Mouse (Mus musculus): ENCODE results near the gene Gm49393.
"Not testable (repeated sequence)": the region's sequence is repeated elsewhere in the genome, so short reads cannot be mapped to it uniquely, and the experiment has no call there.

Gene Gm49393

GRCm38 (mm10) chr13:60935490-60935889, at the start of gene Gm49393:
Gene Gm49393 (minus strand): TSS chr13:60935590.
- DNase-seq, result not testable (repeated sequence)

- peak; percentile 4 for DNase-seq
Measured at GRCm38 (mm10) chr13:60972319-60972718, 36.9 kb upstream of the Gm49393 start.

- peak; percentile 20 for DNase-seq
Measured at GRCm38 (mm10) chr13:60963985-60964384, 28.6 kb upstream of the Gm49393 start.

GRCm38 (mm10) chr13:60961706-60962105, 26.3 kb upstream of the Gm49393 start:
- DNase-seq, result no peak

- not testable (repeated sequence) for DNase-seq
Measured at GRCm38 (mm10) chr13:60941884-60942283, 6.5 kb upstream of the Gm49393 start, which contains the start of gene Tpbpa. Gene Tpbpa (minus strand): TSS chr13:60941984.

GRCm38 (mm10) chr13:60936500-60936901, 1.1 kb upstream of the Gm49393 start, which contains the start of the genes Gm49391 and Ctla2a:
Gene Gm49391 (minus strand): TSS chr13:60936571.
Gene Ctla2a (minus strand): TSS chr13:60936625.
- peak; percentile 74 for DNase-seq

GRCm38 (mm10) chr13:60904780-60905179, 30.6 kb downstream of the Gm49393 start, which contains the start of gene Tpbpb:
Gene Tpbpb (minus strand): TSS chr13:60904880.
- DNase-seq, result not testable (repeated sequence)

GRCm38 (mm10) chr13:60897328-60897727, 38.1 kb downstream of the Gm49393 start, which contains the start of gene Ctla2b:
Gene Ctla2b (minus strand): TSS chr13:60897447.
- DNase-seq, result peak; percentile 72

- not testable (repeated sequence) for DNase-seq
Measured at GRCm38 (mm10) chr13:60896794-60897193, 38.6 kb downstream of the Gm49393 start, which contains the start of gene Gm49392. Gene Gm49392 (minus strand): TSS chr13:60896894.

- no peak for DNase-seq
Measured at GRCm38 (mm10) chr13:60895406-60896160, 39.8 kb downstream of the Gm49393 start.

- DNase-seq, result no peak
Measured at GRCm38 (mm10) chr13:60892301-60892700, 43.1 kb downstream of the Gm49393 start.

GRCm38 (mm10) chr13:60864281-60864680, 71.1 kb downstream of the Gm49393 start, which contains the start of gene 4930486L24Rik:
Gene 4930486L24Rik (minus strand): TSS chr13:60864475.
- DNase-seq, result no peak

- DNase-seq, result peak; percentile 6
Measured at GRCm38 (mm10) chr13:60848241-60849120, 86.9 kb downstream of the Gm49393 start.

GRCm38 (mm10) chr13:60843153-60843552, 92.2 kb downstream of the Gm49393 start:
- no peak for DNase-seq

GRCm38 (mm10) chr13:60842703-60843102, 92.7 kb downstream of the Gm49393 start:
- DNase-seq, result no peak

GRCm38 (mm10) chr13:60839353-60839902, 96.0 kb downstream of the Gm49393 start:
- DNase-seq, result no peak

- DNase-seq, result no peak
Measured at GRCm38 (mm10) chr13:60826052-60826451, 109.3 kb downstream of the Gm49393 start.

- no peak for DNase-seq
Measured at GRCm38 (mm10) chr13:60820486-60821175, 114.8 kb downstream of the Gm49393 start.

GRCm38 (mm10) chr13:60819469-60819868, 115.9 kb downstream of the Gm49393 start:
- DNase-seq, result peak; percentile 39

GRCm38 (mm10) chr13:60813722-60814121, 121.7 kb downstream of the Gm49393 start:
- DNase-seq, result no peak

GRCm38 (mm10) chr13:60812768-60813167, 122.6 kb downstream of the Gm49393 start:
- DNase-seq, result no peak

GRCm38 (mm10) chr13:60809690-60810089, 125.7 kb downstream of the Gm49393 start:
- DNase-seq, result no peak

All from kidney, adult 9 months (tissue).